Mouse (Mus musculus): Measurements from ENCODE around the gene H2-DMa. TPM values are rescaled to one million over a fixed set of nuclear protein-coding genes. Genes with fewer than 3 reads are reported as not detected.

The H2-DMa gene
- polyA plus RNA-seq, 1 experiment from 2014 or later: 11.3 TPM

DNA sequence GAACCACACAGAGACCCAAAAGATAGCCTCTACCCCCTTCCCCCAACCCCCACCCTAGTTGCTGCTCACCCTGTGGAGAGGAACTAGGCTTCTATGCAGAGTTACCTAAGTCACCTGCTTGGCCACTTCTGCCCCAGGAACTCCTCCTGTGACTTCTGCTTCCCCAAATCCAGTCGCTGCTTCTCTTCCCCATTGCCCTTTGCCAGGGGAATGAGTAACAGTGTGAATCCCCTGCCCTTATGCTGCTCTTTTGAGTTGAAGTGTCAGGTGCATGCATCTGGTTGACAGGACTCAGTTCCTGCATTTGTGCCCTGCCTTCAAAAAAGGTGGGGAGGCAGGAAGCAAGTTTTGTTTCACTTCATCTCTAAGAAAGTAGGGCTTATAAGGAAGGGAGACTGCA is 54.7 kb downstream of the H2-DMa start:
- H3K4me1 ChIP-seq (replicated peaks): no peaks in the 10 kb centered on the region
- no peak overlapping the region for H3K4me2 ChIP-seq (replicated peaks)
- H3K9ac ChIP-seq: no peak overlapping the region
- H3K27me3 ChIP-seq (replicated peaks): no peaks in the 10 kb centered on the region
- no peak for ATAC-seq
- H3K27ac ChIP-seq: no peak overlapping the region
- H3K4me3 ChIP-seq (replicated peaks): no peak overlapping the region
- H3K36me3 ChIP-seq: no peaks in the 10 kb centered on the region
- 62% methylated on average over 1 of the region's 1 CpGs for WGBS
- H3K9me3 ChIP-seq: no peaks in the 10 kb centered on the region

DNA sequence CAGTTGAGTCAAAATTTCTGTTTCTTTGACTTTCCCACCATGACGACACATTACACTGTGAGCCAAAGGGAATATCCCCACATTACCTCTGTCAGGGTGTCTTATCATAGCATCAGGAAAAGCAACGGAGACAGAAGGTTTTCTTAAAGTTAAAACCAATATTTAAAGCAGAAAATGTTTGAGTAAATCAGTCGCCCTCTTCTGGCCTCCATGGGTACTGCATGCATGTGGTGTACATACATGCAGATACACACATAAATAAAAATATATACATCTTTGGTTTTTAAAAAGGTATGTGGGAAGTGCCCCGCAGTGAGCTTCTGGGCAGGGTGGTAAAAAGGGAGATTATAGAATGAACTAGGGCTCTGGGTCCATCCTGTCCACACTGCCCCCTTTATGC is 57.8 kb downstream of the H2-DMa start:
- Histone ChIP-seq H3K4me2 (replicated peaks) (no peak overlapping the region), H3K4me3 (replicated peaks) (no peak overlapping the region), H3K4me1 (replicated peaks) (no peaks in the 10 kb centered on the region), H3K36me3 (no peaks in the 10 kb centered on the region), H3K27ac (no peak overlapping the region), H3K9ac (no peak overlapping the region), H3K27me3 (replicated peaks) (no peaks in the 10 kb centered on the region), H3K9me3 (no peaks in the 10 kb centered on the region)
- no peak for ATAC-seq
- 71% methylated on average over 4 of the region's 4 CpGs for WGBS

DNA sequence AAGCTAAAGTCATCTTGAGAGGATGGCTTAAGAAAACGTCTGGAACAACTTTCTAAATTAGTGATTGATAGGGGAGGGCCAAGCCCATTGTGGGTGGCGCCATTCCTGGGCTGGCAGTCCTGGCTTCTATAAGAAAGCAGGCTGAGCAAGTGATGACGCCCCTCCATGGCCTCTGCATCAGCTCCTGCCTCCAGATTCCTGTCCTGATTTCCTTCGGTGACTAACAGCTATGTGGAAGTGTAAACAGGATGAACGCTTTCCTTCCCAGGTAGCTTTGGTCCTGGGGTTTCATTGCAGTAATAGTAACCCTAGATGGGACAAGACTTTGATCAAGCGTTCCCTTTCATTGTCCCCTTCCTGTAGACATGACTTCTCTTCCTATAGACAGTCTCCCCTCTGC is 59.7 kb downstream of the H2-DMa start:
- H3K9me3 ChIP-seq: no peaks in the 10 kb centered on the region
- no peak overlapping the region for H3K9ac ChIP-seq
- no peak overlapping the region for H3K27ac ChIP-seq
- no peaks in the 10 kb centered on the region; the same call in 1 of the 2 replicates for H3K27me3 ChIP-seq (replicated peaks)
- no peaks in the 10 kb centered on the region for H3K4me1 ChIP-seq (replicated peaks)
- no peak for ATAC-seq
- no peaks in the 10 kb centered on the region for H3K36me3 ChIP-seq
- no peak overlapping the region for H3K4me3 ChIP-seq (replicated peaks)
- H3K4me2 ChIP-seq (replicated peaks): no peak overlapping the region
- WGBS: 52% methylated on average over 6 of the region's 6 CpGs

- Histone ChIP-seq H3K4me1 (replicated peaks) (no peaks in the 10 kb centered on the region), H3K27ac (no peak overlapping the region)
- 69% methylated on average over 13 of the region's 13 CpGs for WGBS
These were observed 60.8 kb downstream of the H2-DMa start for GRCm38 (mm10) chr17:34179913-34180859.

DNA sequence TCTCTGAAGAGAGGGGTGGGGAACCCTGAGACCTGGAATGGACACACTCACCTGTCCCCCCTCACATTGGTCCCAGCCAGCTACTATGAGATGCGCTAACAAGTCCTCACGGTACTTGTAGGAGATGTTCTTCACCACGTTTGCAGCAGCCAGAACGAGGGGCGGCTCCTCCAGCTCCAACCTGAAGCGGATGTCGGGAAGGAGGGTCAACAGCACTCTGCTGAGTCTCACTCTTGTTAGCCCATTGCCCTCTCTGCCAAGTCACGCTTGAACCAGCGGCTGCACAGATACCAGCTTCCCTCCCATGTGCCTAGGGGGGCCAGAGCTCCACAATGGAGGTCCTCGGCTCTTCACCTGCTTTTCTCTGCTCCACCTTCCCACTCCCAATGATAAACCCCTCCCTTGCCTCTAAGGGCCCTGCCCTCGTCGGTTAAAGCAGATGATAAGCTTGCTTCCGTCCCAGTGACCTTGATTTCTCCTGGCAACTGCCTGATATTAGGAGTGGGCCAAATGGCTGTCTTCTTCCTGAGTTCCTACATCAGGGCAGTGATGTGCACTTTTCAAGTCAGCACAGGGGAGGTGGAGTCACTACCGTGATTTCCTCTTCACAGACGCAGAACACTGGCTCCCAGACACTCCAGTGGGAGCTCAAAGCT is 64.4 kb downstream of the H2-DMa start:
- Histone ChIP-seq H3K9me3 (no peaks in the 10 kb centered on the region), H3K9ac (no peak overlapping the region), H3K4me1 (replicated peaks) (peaks cover 9% of the 10 kb centered on the region), H3K36me3 (no peaks in the 10 kb centered on the region), H3K27me3 (replicated peaks) (peaks cover 15% of the 10 kb centered on the region), H3K27ac (no peak overlapping the region), H3K4me3 (replicated peaks) (no peak overlapping the region), H3K4me2 (replicated peaks) (no peak overlapping the region)
- WGBS: 68% methylated on average over 15 of the region's 15 CpGs
- no peak for ATAC-seq

More at GRCm38 (mm10) chr17:34179913-34180859, 60.8 kb downstream of the H2-DMa start:
- no peak overlapping the region for H3K4me3 ChIP-seq (replicated peaks)
- H3K27me3 ChIP-seq (replicated peaks): peaks cover under 1% of the 10 kb centered on the region
- no peak overlapping the region for H3K9ac ChIP-seq
- no peaks in the 10 kb centered on the region for H3K9me3 ChIP-seq
- no peak overlapping the region for H3K4me2 ChIP-seq (replicated peaks)
- no peaks in the 10 kb centered on the region for H3K36me3 ChIP-seq
- ATAC-seq: no peak

GRCm38 (mm10) chr17:34185526-34185925 is 66.2 kb downstream of the H2-DMa start:
- Histone ChIP-seq H3K4me3 (replicated peaks) (no peak overlapping the region), H3K9me3 (no peaks in the 10 kb centered on the region), H3K9ac (no peak overlapping the region), H3K4me1 (replicated peaks) (peaks cover 9% of the 10 kb centered on the region), H3K36me3 (no peaks in the 10 kb centered on the region), H3K27me3 (replicated peaks) (peaks cover 15% of the 10 kb centered on the region), H3K4me2 (replicated peaks) (no peak overlapping the region), H3K27ac (no peak overlapping the region)
- no peak for ATAC-seq
- WGBS: 89% methylated on average over 9 of the region's 9 CpGs

GRCm38 (mm10) chr17:34186885-34187260 is 67.5 kb downstream of the H2-DMa start:
- Histone ChIP-seq H3K36me3 (no peaks in the 10 kb centered on the region), H3K9me3 (no peaks in the 10 kb centered on the region), H3K9ac (peak overlapping the region; percentile 45), H3K4me1 (replicated peaks) (peaks cover 9% of the 10 kb centered on the region), H3K4me3 (replicated peaks) (peak overlapping the region; percentile 63), H3K27ac (peak overlapping the region; percentile 75; the same call in 1 of the 2 replicates), H3K4me2 (replicated peaks) (peak overlapping the region; percentile 99), H3K27me3 (replicated peaks) (peaks cover 17% of the 10 kb centered on the region)
- 3% methylated on average over 14 of the region's 14 CpGs for WGBS
- peak; percentile 64 for ATAC-seq

GRCm38 (mm10) chr17:34187261-34187916 is 68.0 kb downstream of the H2-DMa start, which contains the start of the genes Tap1 and Psmb9:
Gene Tap1, plus strand, starts transcription at chr17:34187553.
Gene Psmb9, minus strand, starts transcription at chr17:34187764.
- H3K9me3 ChIP-seq: no peaks in the 10 kb centered on the region
- peaks cover 9% of the 10 kb centered on the region for H3K4me1 ChIP-seq (replicated peaks)
- no peaks in the 10 kb centered on the region for H3K36me3 ChIP-seq
- WGBS: under 1% methylated on average over 46 of the region's 46 CpGs
- peak within 1 kb of the TSS; percentile 99 for H3K4me2 ChIP-seq (replicated peaks)
- H3K27ac ChIP-seq: peak within 1 kb of the TSS; percentile 75
- H3K9ac ChIP-seq: peak within 1 kb of the TSS; percentile 66
- ATAC-seq: peak; percentile 99
- peak within 1 kb of the TSS; percentile 63 for H3K4me3 ChIP-seq (replicated peaks)
- H3K27me3 ChIP-seq (replicated peaks): peaks cover 22% of the 10 kb centered on the region

DNA sequence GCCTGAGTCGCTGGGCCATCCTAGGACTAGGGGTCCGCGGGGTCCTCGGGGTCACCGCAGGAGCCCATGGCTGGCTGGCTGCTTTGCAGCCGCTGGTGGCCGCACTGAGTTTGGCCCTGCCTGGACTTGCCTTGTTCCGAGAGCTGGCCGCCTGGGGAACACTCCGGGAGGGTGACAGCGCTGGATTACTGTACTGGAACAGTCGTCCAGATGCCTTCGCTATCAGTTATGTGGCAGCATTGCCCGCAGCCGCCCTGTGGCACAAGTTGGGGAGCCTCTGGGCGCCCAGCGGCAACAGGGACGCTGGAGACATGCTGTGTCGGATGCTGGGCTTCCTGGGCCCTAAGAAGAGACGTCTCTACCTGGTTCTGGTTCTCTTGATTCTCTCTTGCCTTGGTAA is 68.7 kb downstream of the H2-DMa start:
- H3K9ac ChIP-seq: peak overlapping the region; percentile 66
- H3K36me3 ChIP-seq: no peaks in the 10 kb centered on the region
- ATAC-seq: no peak
- peak overlapping the region; percentile 75 for H3K27ac ChIP-seq
- WGBS: 4% methylated on average over 20 of the region's 20 CpGs
- peak overlapping the region; percentile 63 for H3K4me3 ChIP-seq (replicated peaks)
- H3K27me3 ChIP-seq (replicated peaks): peaks cover 28% of the 10 kb centered on the region
- peak overlapping the region; percentile 99 for H3K4me2 ChIP-seq (replicated peaks)
- H3K9me3 ChIP-seq: no peaks in the 10 kb centered on the region
- peaks cover 11% of the 10 kb centered on the region for H3K4me1 ChIP-seq (replicated peaks)

Other genes starting within 250 kb of the H2-DMa start
- not detected in 2 replicates for gene Gm7029, start 245.7 kb upstream of the H2-DMa start, polyA plus RNA-seq (2015; fragmentation: Nextera tagmentation; extraction: Ambion mirVana)
- 5.7 and 7.1 TPM in 2 replicates for gene Kifc1, start 228.9 kb upstream of the H2-DMa start, polyA plus RNA-seq (2015; fragmentation: Nextera tagmentation; extraction: Ambion mirVana)
- gene Platr17, start 214.4 kb upstream of the H2-DMa start, polyA plus RNA-seq (2015; fragmentation: Nextera tagmentation; extraction: Ambion mirVana): 0.18 and 0.21 TPM in 2 replicates
- gene Daxx, start 210.1 kb upstream of the H2-DMa start, polyA plus RNA-seq (2015; fragmentation: Nextera tagmentation; extraction: Ambion mirVana): 37.5 and 39.1 TPM in 2 replicates
- gene Tapbp, start 203.6 kb upstream of the H2-DMa start, polyA plus RNA-seq (2015; fragmentation: Nextera tagmentation; extraction: Ambion mirVana): 35.6 and 39.3 TPM in 2 replicates
- gene Zbtb22, start 203.6 kb upstream of the H2-DMa start, polyA plus RNA-seq (2015; fragmentation: Nextera tagmentation; extraction: Ambion mirVana): 14.4 and 16.2 TPM in 2 replicates
- 29.2 and 32.9 TPM in 2 replicates for gene Rgl2, start 190.0 kb upstream of the H2-DMa start, polyA plus RNA-seq (2015; fragmentation: Nextera tagmentation; extraction: Ambion mirVana)
- gene Pfdn6, start 179.2 kb upstream of the H2-DMa start, polyA plus RNA-seq (2015; fragmentation: Nextera tagmentation; extraction: Ambion mirVana): 153 and 159 TPM in 2 replicates
- gene Wdr46, start 178.9 kb upstream of the H2-DMa start, polyA plus RNA-seq (2015; fragmentation: Nextera tagmentation; extraction: Ambion mirVana): 37.1 and 38.5 TPM in 2 replicates
- gene B3galt4, start 168.1 kb upstream of the H2-DMa start, polyA plus RNA-seq (2015; fragmentation: Nextera tagmentation; extraction: Ambion mirVana): 9.8 TPM in 2 replicates
- 44.0 and 47.4 TPM in 2 replicates for gene Vps52, start 163.7 kb upstream of the H2-DMa start, polyA plus RNA-seq (2015; fragmentation: Nextera tagmentation; extraction: Ambion mirVana)
- gene Rps18, start 163.5 kb upstream of the H2-DMa start, polyA plus RNA-seq (2015; fragmentation: Nextera tagmentation; extraction: Ambion mirVana): 1,812 and 1,948 TPM in 2 replicates
- gene H2-K1, start 119.2 kb upstream of the H2-DMa start, polyA plus RNA-seq (2015; fragmentation: Nextera tagmentation; extraction: Ambion mirVana): 190 and 264 TPM in 2 replicates
- gene Ring1, start 94.9 kb upstream of the H2-DMa start, polyA plus RNA-seq (2015; fragmentation: Nextera tagmentation; extraction: Ambion mirVana): 16.8 and 18.2 TPM in 2 replicates
- 51.5 and 60.9 TPM in 2 replicates for gene H2-Ke6, start 91.5 kb upstream of the H2-DMa start, polyA plus RNA-seq (2015; fragmentation: Nextera tagmentation; extraction: Ambion mirVana)
- gene Slc39a7, start 87.9 kb upstream of the H2-DMa start, polyA plus RNA-seq (2015; fragmentation: Nextera tagmentation; extraction: Ambion mirVana): 151 and 172 TPM in 2 replicates
- gene Rxrb, start 87.7 kb upstream of the H2-DMa start, polyA plus RNA-seq (2015; fragmentation: Nextera tagmentation; extraction: Ambion mirVana): 41.8 and 45.0 TPM in 2 replicates
- gene Col11a2, start 80.1 kb upstream of the H2-DMa start, polyA plus RNA-seq (2015; fragmentation: Nextera tagmentation; extraction: Ambion mirVana): 0.90 and 1.0 TPM in 2 replicates
- gene H2-Oa, start 27.2 kb upstream of the H2-DMa start, polyA plus RNA-seq (2015; fragmentation: Nextera tagmentation; extraction: Ambion mirVana): 0.66 and 0.85 TPM in 2 replicates
- gene Brd2, start 3.1 kb downstream of the H2-DMa start, polyA plus RNA-seq (2015; fragmentation: Nextera tagmentation; extraction: Ambion mirVana): 88.2 and 90.7 TPM in 2 replicates
- gene H2-DMb2, start 23.8 kb downstream of the H2-DMa start, polyA plus RNA-seq (2015; fragmentation: Nextera tagmentation; extraction: Ambion mirVana): 0.68 and 0.83 TPM in 2 replicates
- gene H2-DMb1, start 33.5 kb downstream of the H2-DMa start, polyA plus RNA-seq (2015; fragmentation: Nextera tagmentation; extraction: Ambion mirVana): 3.2 TPM in 2 replicates
- gene Tap1, start 68.0 kb downstream of the H2-DMa start, polyA plus RNA-seq (2015; fragmentation: Nextera tagmentation; extraction: Ambion mirVana): 6.2 and 6.9 TPM in 2 replicates
- 9.3 and 9.4 TPM in 2 replicates for gene Psmb9, start 68.2 kb downstream of the H2-DMa start, polyA plus RNA-seq (2015; fragmentation: Nextera tagmentation; extraction: Ambion mirVana)
- 15.5 and 16.9 TPM in 2 replicates for gene Psmb8, start 78.2 kb downstream of the H2-DMa start, polyA plus RNA-seq (2015; fragmentation: Nextera tagmentation; extraction: Ambion mirVana)
- gene Tap2, start 84.0 kb downstream of the H2-DMa start, polyA plus RNA-seq (2015; fragmentation: Nextera tagmentation; extraction: Ambion mirVana): 5.3 and 5.6 TPM in 2 replicates
- gene H2-Ob, start 119.4 kb downstream of the H2-DMa start, polyA plus RNA-seq (2015; fragmentation: Nextera tagmentation; extraction: Ambion mirVana): 0.06 and 0.13 TPM in 2 replicates
- gene H2-Ab1, start 138.1 kb downstream of the H2-DMa start, polyA plus RNA-seq (2015; fragmentation: Nextera tagmentation; extraction: Ambion mirVana): 17.1 and 21.4 TPM in 2 replicates
- gene H2-Aa, start 168.3 kb downstream of the H2-DMa start, polyA plus RNA-seq (2015; fragmentation: Nextera tagmentation; extraction: Ambion mirVana): 10.2 TPM in 2 replicates
- gene H2-Eb1, start 186.3 kb downstream of the H2-DMa start, polyA plus RNA-seq (2015; fragmentation: Nextera tagmentation; extraction: Ambion mirVana): 6.9 and 7.4 TPM in 2 replicates
- gene H2-Eb2, start 206.1 kb downstream of the H2-DMa start, polyA plus RNA-seq (2015; fragmentation: Nextera tagmentation; extraction: Ambion mirVana): not detected in 2 replicates
- gene Btnl2, start 235.3 kb downstream of the H2-DMa start, polyA plus RNA-seq (2015; fragmentation: Nextera tagmentation; extraction: Ambion mirVana): 3.7 and 5.0 TPM in 2 replicates

Data from intestine, embryonic 15.5 days (tissue).